Mouse (Mus musculus) neural tube, embryonic 15.5 days (tissue): ENCODE measurements around the gene Samd13. TPM values are rescaled to one million over a fixed set of nuclear protein-coding genes. Genes with fewer than 3 reads are reported as not detected.

ENCODE experiments used
- ATAC-seq: fragments of 200-750 bp; cut with Nextera tagmentation; 2 replicates; pipeline ENCODE4 v1.8.0; 2017; ENCODE audit warnings: mild to moderate bottlenecking, moderate TSS enrichment, moderate library complexity; ENCODE audit not compliant: low FRiP score
- H3K27ac ChIP-seq: fragments of 300-500 bp; sonication (generic); replicated peaks from 2 replicates; pipeline ENCODE4 v1.5.1; 2015; ENCODE audit warnings: mild to moderate bottlenecking, inconsistent platforms
- H3K27me3 ChIP-seq: fragments of 300-500 bp; sonication (generic); replicated peaks from 2 replicates; pipeline ENCODE4 v1.6.1; 2015; ENCODE audit warnings: inconsistent platforms
- H3K36me3 ChIP-seq: fragments of 300-500 bp; sonication (generic); 2 replicates; pipeline ENCODE4 v1.6.1; 2015; ENCODE audit warnings: inconsistent platforms
- H3K4me1 ChIP-seq: fragments of 300-500 bp; sonication (generic); 2 replicates; pipeline ENCODE4 v1.6.1; 2015; ENCODE audit warnings: inconsistent platforms
- H3K4me2 ChIP-seq: fragments of 300-500 bp; sonication (generic); 2 replicates; pipeline ENCODE4 v1.6.1; 2015; ENCODE audit warnings: inconsistent platforms, mild to moderate bottlenecking, moderate library complexity
- H3K4me3 ChIP-seq: fragments of 300-500 bp; sonication (generic); replicated peaks from 2 replicates; pipeline ENCODE4 v1.5.1; 2015; ENCODE audit warnings: mild to moderate bottlenecking, inconsistent platforms
- H3K9ac ChIP-seq: fragments of 300-500 bp; sonication (generic); replicated peaks from 2 replicates; pipeline ENCODE4 v1.6.1; 2015; ENCODE audit warnings: mild to moderate bottlenecking, inconsistent platforms
- H3K9me3 ChIP-seq: fragments of 300-500 bp; sonication (generic); replicated peaks from 2 replicates; pipeline ENCODE4 v1.6.1; 2016; ENCODE audit warnings: inconsistent platforms
- WGBS: fragments of 180-500 bp; shearing (Covaris S2); methylation state at CpG from one replicate; pipeline ENCODE4 v1.1.7; 2015; ENCODE audit warnings: mixed read lengths; 5-methylcytosine and 5-hydroxymethylcytosine counted together
- polyA plus RNA-seq: library from polyadenylated mRNA; unstranded; fragments of >200 nt; fragmentation: Nextera tagmentation; extraction: Ambion mirVana; gene quantifications from 2 replicates; pipeline ENCODE4 v1.2.1, GENCODE M21; 2015

The Samd13 gene
- polyA plus RNA-seq, 1 experiment from 2014 or later, result 0.46 TPM

DNA sequence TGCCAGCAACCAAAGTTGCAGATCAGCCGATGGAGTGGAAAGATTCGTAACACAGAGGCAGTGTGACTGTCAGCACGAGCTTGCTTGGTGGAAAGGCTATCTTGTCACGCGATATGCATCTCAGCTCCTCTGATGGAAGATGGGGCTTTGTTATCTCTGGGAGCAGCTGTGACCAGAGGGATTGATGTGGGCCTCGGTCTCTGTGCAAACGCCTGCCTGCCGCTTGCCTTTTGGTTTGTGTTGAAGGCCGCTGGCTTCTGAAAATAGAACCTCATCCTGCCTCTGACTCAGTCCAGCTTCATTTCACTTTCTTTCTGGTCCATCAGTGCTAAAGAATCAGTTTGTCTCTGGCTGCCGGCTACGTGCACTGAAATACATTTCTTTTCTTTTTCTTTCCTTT lies 13.6 kb upstream of the Samd13 start:
- Histone ChIP-seq H3K9me3 (no peaks in the 10 kb centered on the region), H3K4me1 (no peaks in the 10 kb centered on the region), H3K9ac (no peak overlapping the region), H3K27me3 (no peaks in the 10 kb centered on the region), H3K4me2 (no peak overlapping the region), H3K27ac (no peak overlapping the region), H3K36me3 (no peaks in the 10 kb centered on the region), H3K4me3 (no peak overlapping the region)
- WGBS, result 69% methylated on average over 11 of the region's 11 CpGs
- ATAC-seq, result no peak

DNA sequence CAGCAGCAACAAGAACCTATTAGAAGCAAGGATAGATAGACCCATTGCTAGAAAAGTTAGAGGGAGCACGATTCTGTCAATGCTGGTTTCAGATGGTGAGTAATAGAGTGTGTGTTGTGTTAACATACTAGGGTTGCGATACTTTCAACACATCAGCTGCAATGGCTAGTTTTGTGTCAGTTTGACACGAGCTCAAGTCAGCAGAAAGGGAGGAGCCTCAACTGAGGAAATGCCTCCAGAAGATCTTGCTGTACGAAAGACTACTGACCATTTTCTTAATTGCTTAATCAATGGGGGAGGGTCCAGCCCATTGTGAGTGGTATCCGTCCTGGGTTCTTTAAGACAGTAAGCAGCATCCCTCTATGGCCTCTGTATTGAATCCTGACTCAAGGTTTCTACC lies 7.2 kb upstream of the Samd13 start:
- Histone ChIP-seq H3K4me1 (no peaks in the 10 kb centered on the region), H3K27me3 (no peaks in the 10 kb centered on the region), H3K4me3 (no peak overlapping the region), H3K9ac (no peak overlapping the region), H3K36me3 (no peaks in the 10 kb centered on the region), H3K4me2 (no peak overlapping the region), H3K27ac (no peak overlapping the region), H3K9me3 (no peaks in the 10 kb centered on the region)
- ATAC-seq, result no peak
- 79% methylated on average over 5 of the region's 5 CpGs for WGBS

DNA sequence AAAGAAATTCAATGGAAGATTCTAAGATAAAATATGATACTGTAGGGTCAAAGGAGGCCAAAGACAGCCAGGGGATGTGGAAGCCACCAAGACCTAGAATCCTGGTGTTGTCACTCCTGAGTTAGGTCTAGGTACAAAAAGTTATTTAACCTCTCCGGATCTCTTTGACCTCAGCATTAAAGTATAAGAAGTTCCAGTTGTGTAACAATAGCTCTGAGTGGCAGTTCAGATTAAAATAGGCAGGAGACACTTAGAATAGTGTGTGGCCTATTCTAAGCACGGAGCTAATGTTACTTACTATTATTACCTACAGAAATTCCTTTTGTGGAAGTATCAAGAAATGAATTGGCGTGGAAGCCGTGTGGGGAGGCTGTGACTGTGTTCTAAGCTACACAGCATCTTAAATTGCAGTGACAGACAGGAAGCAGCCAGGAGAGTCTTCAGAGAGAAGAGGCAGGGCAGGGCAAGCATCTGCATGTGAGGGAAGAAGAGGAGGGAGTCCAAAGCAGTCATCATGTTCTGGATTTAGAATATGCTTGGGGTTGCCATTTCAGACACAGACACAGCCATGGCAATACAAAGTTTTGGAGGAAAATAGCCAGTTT lies 1.8 kb upstream of the Samd13 start:
- H3K9me3 ChIP-seq, result no peaks in the 10 kb centered on the region
- ATAC-seq, result no peak
- peaks cover 15% of the 10 kb centered on the region for H3K4me1 ChIP-seq
- H3K27me3 ChIP-seq, result peaks cover 17% of the 10 kb centered on the region; the same call in 1 of the 2 replicates
- no peak overlapping the region for H3K9ac ChIP-seq
- H3K4me2 ChIP-seq, result no peak overlapping the region
- no peak overlapping the region for H3K4me3 ChIP-seq
- H3K27ac ChIP-seq, result no peak overlapping the region
- no peaks in the 10 kb centered on the region for H3K36me3 ChIP-seq
- WGBS, result 83% methylated on average over 4 of the region's 4 CpGs

DNA sequence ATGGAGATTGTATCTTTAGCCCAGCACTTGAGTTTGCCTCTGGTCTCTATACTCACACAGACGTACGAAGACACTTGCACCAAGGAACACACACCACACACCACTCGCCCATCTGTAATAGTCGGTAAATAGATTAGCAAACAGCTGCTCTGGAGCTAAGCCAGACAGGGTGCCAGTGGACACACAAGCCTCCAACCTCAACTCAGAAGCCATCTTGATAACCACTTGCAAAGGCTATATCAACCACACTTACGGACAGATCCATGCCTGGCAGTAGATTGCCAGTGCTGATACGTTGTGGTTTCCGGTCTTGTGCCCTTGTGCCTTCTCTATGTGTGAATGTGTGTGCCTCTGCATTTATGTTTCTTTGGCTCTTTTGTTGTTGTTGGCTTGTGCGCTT lies 1.0 kb upstream of the Samd13 start:
- 94% methylated on average over 8 of the region's 8 CpGs for WGBS
- H3K4me2 ChIP-seq, result no peak overlapping the region

DNA sequence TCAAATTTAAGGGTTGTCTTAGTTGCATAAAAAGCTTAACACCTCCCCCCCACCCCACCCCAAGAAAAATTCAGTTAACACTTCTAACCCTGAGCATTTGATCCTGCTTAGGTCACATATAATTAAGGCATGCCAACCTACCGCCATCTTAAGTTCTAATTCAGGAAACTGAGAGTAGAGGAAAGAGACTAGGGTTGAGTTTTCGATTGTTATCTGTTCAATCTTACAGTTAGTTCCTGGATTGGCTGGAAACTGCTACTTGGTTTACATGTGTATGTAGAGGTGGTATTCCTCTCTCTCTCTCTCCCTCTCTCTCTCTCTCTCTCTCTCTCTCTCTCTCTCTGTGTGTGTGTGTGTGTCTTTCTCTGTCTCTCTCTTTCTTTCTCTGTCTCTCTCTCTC lies 2.3 kb downstream of the Samd13 start:
- Histone ChIP-seq H3K4me2 (no peak overlapping the region), H3K4me1 (peaks cover 21% of the 10 kb centered on the region), H3K4me3 (no peak overlapping the region), H3K36me3 (no peaks in the 10 kb centered on the region), H3K27me3 (peaks cover 17% of the 10 kb centered on the region; the same call in 1 of the 2 replicates), H3K9me3 (no peaks in the 10 kb centered on the region), H3K9ac (no peak overlapping the region), H3K27ac (no peak overlapping the region)
- no peak for ATAC-seq
- 95% methylated on average over 2 of the region's 2 CpGs for WGBS

More for the DNA sequence above, 1.0 kb upstream of the Samd13 start:
- peaks cover 19% of the 10 kb centered on the region for H3K4me1 ChIP-seq
- H3K9ac ChIP-seq, result no peak overlapping the region
- ATAC-seq, result no peak
- H3K27me3 ChIP-seq, result peaks cover 17% of the 10 kb centered on the region; the same call in 1 of the 2 replicates
- no peaks in the 10 kb centered on the region for H3K36me3 ChIP-seq
- H3K4me3 ChIP-seq, result no peak overlapping the region
- H3K9me3 ChIP-seq, result no peaks in the 10 kb centered on the region
- H3K27ac ChIP-seq, result no peak overlapping the region

DNA sequence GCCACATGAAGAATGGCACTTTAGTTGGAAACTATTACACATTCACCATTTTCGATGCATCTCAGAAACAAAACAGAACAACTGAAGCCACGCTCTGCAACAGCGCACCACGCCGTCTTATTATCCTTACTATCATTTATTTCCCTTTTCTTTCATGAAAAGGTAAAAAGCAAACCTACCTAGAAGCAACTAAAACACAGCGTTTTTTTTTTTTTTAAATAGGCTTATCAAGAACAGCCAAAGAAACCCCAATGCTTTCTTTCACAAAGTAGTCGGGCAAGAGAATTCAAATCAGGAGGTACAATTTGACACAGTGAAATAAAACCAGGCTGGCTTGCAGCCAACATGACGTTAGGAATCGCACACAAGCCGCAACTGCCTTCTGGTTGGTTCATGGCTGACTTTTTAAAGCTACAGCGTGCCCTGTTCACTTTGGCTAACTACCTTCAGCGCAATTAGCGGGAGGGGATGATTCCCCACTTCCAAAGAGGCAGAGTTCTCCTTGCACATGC lies 3.2 kb downstream of the Samd13 start:
- H3K4me2 ChIP-seq, result peak overlapping the region; percentile 51
- H3K36me3 ChIP-seq, result no peaks in the 10 kb centered on the region
- 0 out of 2 replicates have a peak overlapping the region, but pooled peaks have one; percentile 11 for H3K27ac ChIP-seq
- peaks cover 17% of the 10 kb centered on the region; the same call in 1 of the 2 replicates for H3K27me3 ChIP-seq
- WGBS, result 32% methylated on average over 13 of the region's 13 CpGs
- peak overlapping the region; percentile 28 for H3K4me3 ChIP-seq
- ATAC-seq, result peak; percentile 43; the same call in 1 of the 2 replicates
- H3K9me3 ChIP-seq, result no peaks in the 10 kb centered on the region
- no peak overlapping the region for H3K9ac ChIP-seq
- H3K4me1 ChIP-seq, result peaks cover 21% of the 10 kb centered on the region

DNA sequence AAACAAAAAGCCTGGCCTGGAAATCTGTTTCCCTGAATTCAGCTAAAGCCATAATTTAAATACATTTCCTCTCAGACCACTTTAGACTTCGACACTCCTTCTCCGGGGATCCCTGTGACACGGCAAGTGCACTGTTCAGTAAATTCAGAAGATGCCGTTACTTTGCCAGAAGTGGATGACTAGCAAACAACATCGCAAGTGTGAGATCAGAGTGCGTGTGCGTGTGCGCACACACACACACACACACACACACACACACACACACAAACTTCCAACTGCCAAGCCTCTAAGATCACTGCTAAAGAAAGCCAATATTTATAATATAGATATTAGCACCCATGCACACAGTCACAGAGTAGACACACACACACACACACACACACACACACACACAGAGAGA lies 3.7 kb downstream of the Samd13 start:
- H3K27ac ChIP-seq, result no peak overlapping the region
- H3K9ac ChIP-seq, result no peak overlapping the region
- 55% methylated on average over 8 of the region's 8 CpGs for WGBS
- peaks cover 17% of the 10 kb centered on the region; the same call in 1 of the 2 replicates for H3K27me3 ChIP-seq
- no peaks in the 10 kb centered on the region for H3K9me3 ChIP-seq
- peak overlapping the region; percentile 51 for H3K4me2 ChIP-seq
- H3K36me3 ChIP-seq, result no peaks in the 10 kb centered on the region
- no peak for ATAC-seq
- H3K4me3 ChIP-seq, result peak overlapping the region; percentile 28
- H3K4me1 ChIP-seq, result peaks cover 21% of the 10 kb centered on the region

DNA sequence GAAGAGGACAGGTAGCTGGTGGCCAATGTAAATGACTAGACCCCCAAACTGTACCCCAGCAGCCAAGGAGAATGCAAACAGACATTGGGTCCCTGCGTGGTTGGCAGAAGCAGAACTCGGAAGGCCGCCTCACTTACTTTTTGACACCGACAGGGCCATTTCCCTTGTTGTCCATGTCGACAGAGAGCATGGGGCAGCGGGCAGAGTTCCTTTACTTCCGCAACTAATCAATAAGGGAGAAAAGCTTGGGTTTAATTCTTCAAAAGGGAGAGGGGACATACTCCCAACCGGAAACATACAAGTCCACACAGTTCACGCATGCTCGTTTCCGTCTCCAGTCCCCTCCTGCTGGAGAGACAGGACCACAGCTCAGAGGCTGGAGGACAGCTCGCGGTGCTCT lies 4.8 kb downstream of the Samd13 start:
- peaks cover 11% of the 10 kb centered on the region; the same call in 1 of the 2 replicates for H3K27me3 ChIP-seq
- no peak overlapping the region for H3K9ac ChIP-seq
- no peak overlapping the region for H3K4me3 ChIP-seq
- no peaks in the 10 kb centered on the region for H3K9me3 ChIP-seq
- H3K27ac ChIP-seq, result no peak overlapping the region
- no peak overlapping the region for H3K4me2 ChIP-seq
- WGBS, result 93% methylated on average over 13 of the region's 13 CpGs
- peaks cover 20% of the 10 kb centered on the region for H3K4me1 ChIP-seq
- no peak for ATAC-seq
- H3K36me3 ChIP-seq, result no peaks in the 10 kb centered on the region

DNA sequence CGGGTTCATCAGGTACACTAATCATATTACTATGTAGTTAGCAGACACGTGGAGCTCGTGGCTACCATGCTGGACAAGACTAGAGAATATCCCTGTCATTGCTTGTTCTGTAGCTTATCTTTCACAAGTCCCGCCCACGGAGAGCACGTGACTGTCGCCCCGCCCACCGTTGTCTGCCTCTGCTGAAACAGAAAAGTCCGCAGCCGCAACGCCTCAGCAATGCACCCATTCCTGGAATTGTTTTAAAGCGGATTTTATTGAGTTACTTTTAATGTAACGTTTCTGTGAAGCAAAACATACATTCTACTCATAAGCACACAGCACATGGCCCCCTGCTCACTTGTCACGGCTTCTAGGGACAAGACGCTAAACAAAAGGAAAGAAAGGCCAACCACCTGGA lies 5.7 kb downstream of the Samd13 start:
- Histone ChIP-seq H3K4me2 (no peak overlapping the region), H3K4me3 (no peak overlapping the region), H3K27me3 (peaks cover 7% of the 10 kb centered on the region; the same call in 1 of the 2 replicates), H3K27ac (no peak overlapping the region), H3K36me3 (no peaks in the 10 kb centered on the region), H3K9ac (no peak overlapping the region), H3K9me3 (no peaks in the 10 kb centered on the region), H3K4me1 (peaks cover 12% of the 10 kb centered on the region; the same call in 1 of the 2 replicates)
- 95% methylated on average over 16 of the region's 16 CpGs for WGBS
- ATAC-seq, result no peak

DNA sequence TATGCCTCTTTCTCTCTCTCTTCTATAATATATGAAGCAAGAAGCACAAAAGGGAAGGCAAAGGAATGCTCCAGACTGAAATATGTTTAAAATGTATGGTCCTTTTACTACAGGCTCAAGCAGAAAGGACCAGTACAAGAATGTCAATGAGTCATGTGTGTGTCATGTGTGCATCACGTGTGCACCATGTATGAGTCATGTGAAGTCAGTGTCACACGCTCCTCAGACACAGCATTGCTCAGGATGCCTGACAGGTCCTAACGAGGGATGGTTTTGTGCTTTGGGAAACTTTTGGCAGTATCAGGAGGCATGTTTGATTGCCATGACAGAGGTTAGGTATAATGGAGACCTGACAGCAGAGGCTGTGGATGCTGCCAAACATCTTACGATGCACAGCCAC lies 9.2 kb downstream of the Samd13 start:
- Histone ChIP-seq H3K4me2 (no peak overlapping the region), H3K36me3 (no peaks in the 10 kb centered on the region), H3K9ac (no peak overlapping the region), H3K4me3 (no peak overlapping the region), H3K27ac (no peak overlapping the region), H3K27me3 (no peaks in the 10 kb centered on the region), H3K9me3 (no peaks in the 10 kb centered on the region), H3K4me1 (no peaks in the 10 kb centered on the region)
- no peak for ATAC-seq
- 96% methylated on average over 4 of the region's 4 CpGs for WGBS

DNA sequence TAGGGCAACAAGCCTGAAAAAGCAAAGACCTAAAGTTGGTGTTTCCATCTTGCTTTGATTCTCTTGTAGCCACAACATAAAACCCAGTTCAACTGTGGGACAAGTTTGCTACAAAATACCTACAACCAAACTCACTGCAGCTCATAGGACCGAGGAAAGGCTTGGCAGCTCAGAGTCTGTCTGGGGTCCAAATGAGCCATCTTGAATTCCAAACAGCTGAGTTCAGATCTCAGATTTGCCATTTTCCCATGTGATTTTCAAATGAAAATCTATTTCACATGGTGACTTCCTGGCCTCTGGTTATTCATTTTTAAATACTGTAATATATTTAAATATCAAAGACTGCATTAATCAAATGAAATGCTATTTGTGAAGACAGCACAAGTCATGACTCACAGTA lies 10.3 kb downstream of the Samd13 start:
- Histone ChIP-seq H3K9ac (no peak overlapping the region), H3K4me3 (no peak overlapping the region), H3K4me2 (no peak overlapping the region), H3K27me3 (no peaks in the 10 kb centered on the region), H3K9me3 (no peaks in the 10 kb centered on the region), H3K36me3 (no peaks in the 10 kb centered on the region), H3K4me1 (no peaks in the 10 kb centered on the region), H3K27ac (no peak overlapping the region)
- 91% methylated on average over 1 of the region's 1 CpGs for WGBS
- ATAC-seq, result no peak

DNA sequence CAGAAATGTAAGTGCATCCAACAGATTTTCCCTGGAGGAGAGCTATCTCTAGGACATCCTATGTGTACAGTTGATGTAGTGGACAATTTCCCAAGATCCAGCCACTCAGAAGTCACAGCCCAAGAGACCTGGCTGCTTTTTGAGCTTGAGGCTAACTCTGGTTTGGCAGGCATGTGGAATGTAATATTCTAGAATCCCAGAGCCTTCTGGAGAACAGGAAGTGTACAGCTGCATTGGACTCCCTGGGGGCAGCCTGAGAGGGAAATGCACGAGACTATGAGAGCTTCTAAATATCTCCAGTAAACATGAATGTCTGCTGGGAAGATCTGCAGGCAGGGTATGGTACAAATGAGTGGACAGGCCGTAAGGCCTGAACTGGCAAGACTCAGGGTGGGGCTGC lies 14.3 kb downstream of the Samd13 start:
- Histone ChIP-seq H3K4me2 (no peak overlapping the region), H3K9ac (no peak overlapping the region), H3K27me3 (no peaks in the 10 kb centered on the region), H3K27ac (no peak overlapping the region), H3K36me3 (no peaks in the 10 kb centered on the region), H3K9me3 (no peaks in the 10 kb centered on the region), H3K4me1 (no peaks in the 10 kb centered on the region), H3K4me3 (no peak overlapping the region)
- WGBS, result 69% methylated on average over 2 of the region's 2 CpGs
- ATAC-seq, result no peak
